Mouse (Mus musculus) lung, postnatal 0 days (tissue): Measurements from ENCODE around the gene Dbx1. TPM values are rescaled to one million over a fixed set of nuclear protein-coding genes. Genes with fewer than 3 reads are reported as not detected.
A peak's percentile ranks its signal among the peaks of the same experiment; 100 is the strongest.

ENCODE experiments used
- ATAC-seq: fragments of 200-750 bp; cut with Nextera tagmentation; 2 replicates; pipeline ENCODE4 v1.8.0; 2017; ENCODE audit warnings: moderate library complexity
- DNase-seq: peaks from one replicate; pipeline ENCODE4 v3.0.0-alpha.2; 2016; ENCODE audit warnings: low spot score
- H3K27ac ChIP-seq: fragments of 300-500 bp; sonication (generic); 2 replicates; pipeline ENCODE4 v1.5.1; 2014; ENCODE audit warnings: antibody characterized with exemption, mild to moderate bottlenecking, low read length, mixed read lengths
- H3K27me3 ChIP-seq: fragments of 300-500 bp; sonication (generic); replicated peaks from 2 replicates; pipeline ENCODE4 v1.6.1; 2014; ENCODE audit warnings: low read length, mixed read lengths; ENCODE audit not compliant: insufficient read depth
- H3K36me3 ChIP-seq: fragments of 300-500 bp; sonication (generic); 2 replicates; pipeline ENCODE4 v1.6.1; 2014; ENCODE audit warnings: low read length, mixed read lengths; ENCODE audit not compliant: insufficient read depth
- H3K4me1 ChIP-seq: fragments of 300-500 bp; sonication (generic); 2 replicates; pipeline ENCODE4 v1.6.1; 2014; ENCODE audit warnings: antibody characterized with exemption, low read depth, low read length, mixed read lengths; ENCODE audit not compliant: insufficient read depth
- H3K4me2 ChIP-seq: fragments of 300-500 bp; sonication (generic); replicated peaks from 2 replicates; pipeline ENCODE4 v1.6.1; 2014; ENCODE audit warnings: low read depth, mild to moderate bottlenecking, low read length, moderate library complexity, mixed read lengths
- H3K4me3 ChIP-seq: fragments of 300-500 bp; sonication (generic); 2 replicates; pipeline ENCODE4 v1.5.1; 2014; ENCODE audit warnings: low read depth, low read length
- H3K9ac ChIP-seq: fragments of 300-500 bp; sonication (generic); replicated peaks from 2 replicates; pipeline ENCODE4 v1.6.1; 2014; ENCODE audit warnings: low read depth, mild to moderate bottlenecking
- H3K9me3 ChIP-seq: fragments of 300-500 bp; sonication (generic); 2 replicates; pipeline ENCODE4 v1.6.1; 2016; ENCODE audit warnings: low read length, mixed read lengths
- CTCF ChIP-seq: IDR thresholded peaks from 2 replicates; pipeline ENCODE4 v1.5.1; 2016; ENCODE audit warnings: antibody characterized with exemption, mild to moderate bottlenecking
- EP300 ChIP-seq: IDR thresholded peaks from 2 replicates; pipeline ENCODE4 v1.6.1; 2016; ENCODE audit warnings: antibody characterized with exemption, mild to moderate bottlenecking, control low read depth
- WGBS: fragments of 180-500 bp; shearing (Covaris S2); extraction: QIAGEN DNeasy Blood & Tissue Kit; methylation state at CpG from one replicate; pipeline ENCODE4 v1.1.7; 2014; 5-methylcytosine and 5-hydroxymethylcytosine counted together
- polyA plus RNA-seq: library from polyadenylated mRNA; unstranded; fragments of >200 nt; fragmentation: Nextera tagmentation; extraction: Ambion mirVana; gene quantifications from 2 replicates; pipeline ENCODE4 v1.2.1, GENCODE M21; 2015

Dbx1 gene
- polyA plus RNA-seq, 1 experiment from 2014 or later: not detected

GRCm38 (mm10) chr7:49597776-49598175 lies 38.9 kb downstream of the Dbx1 start:
- TF ChIP-seq CTCF (no peak), EP300 (no peak)
- Histone ChIP-seq H3K4me2 (no peak overlapping the region), H3K9ac (no peak overlapping the region), H3K9me3 (no peaks in the 10 kb centered on the region), H3K36me3 (peaks cover 29% of the 10 kb centered on the region; the same call in 1 of the 2 replicates), H3K27me3 (no peaks in the 10 kb centered on the region), H3K4me3 (no peak overlapping the region), H3K27ac (no peak overlapping the region), H3K4me1 (no peaks in the 10 kb centered on the region)
- DNase-seq: no peak
- no peak for ATAC-seq
- 70% methylated on average over 3 of the region's 3 CpGs for WGBS

GRCm38 (mm10) chr7:49589635-49590034 lies 47.0 kb downstream of the Dbx1 start:
- TF ChIP-seq EP300: no peak
- no peak for TF ChIP-seq CTCF
- Histone ChIP-seq H3K4me2 (no peak overlapping the region), H3K9ac (no peak overlapping the region), H3K4me1 (no peaks in the 10 kb centered on the region), H3K4me3 (no peak overlapping the region), H3K36me3 (peaks cover 23% of the 10 kb centered on the region; the same call in 1 of the 2 replicates), H3K27ac (no peak overlapping the region), H3K27me3 (no peaks in the 10 kb centered on the region), H3K9me3 (no peaks in the 10 kb centered on the region)
- no peak for DNase-seq
- 90% methylated on average over 8 of the region's 8 CpGs for WGBS
- no peak for ATAC-seq

GRCm38 (mm10) chr7:49586530-49587120 lies 50.0 kb downstream of the Dbx1 start:
- 51% methylated on average over 5 of the region's 5 CpGs for WGBS
- Histone ChIP-seq H3K36me3 (peaks cover 12% of the 10 kb centered on the region; the same call in 1 of the 2 replicates), H3K4me3 (no peak overlapping the region), H3K27ac (no peak overlapping the region), H3K9ac (no peak overlapping the region), H3K4me1 (peaks cover 3% of the 10 kb centered on the region; the same call in 1 of the 2 replicates), H3K4me2 (no peak overlapping the region), H3K9me3 (no peaks in the 10 kb centered on the region), H3K27me3 (no peaks in the 10 kb centered on the region)
- ATAC-seq (no peak), DNase-seq (peak; percentile 19)
- TF ChIP-seq CTCF: no peak
- TF ChIP-seq EP300: no peak

- peaks cover 3% of the 10 kb centered on the region; the same call in 1 of the 2 replicates for H3K4me1 ChIP-seq
- H3K27ac ChIP-seq: peak overlapping the region; percentile 59
- H3K4me2 ChIP-seq: no peak overlapping the region
- TF ChIP-seq CTCF: no peak
- no peak for TF ChIP-seq EP300
- 92% methylated on average over 6 of the region's 6 CpGs for WGBS
- no peaks in the 10 kb centered on the region for H3K9me3 ChIP-seq
- DNase-seq (no peak), ATAC-seq (no peak)
- H3K9ac ChIP-seq: no peak overlapping the region
- H3K36me3 ChIP-seq: peaks cover 7% of the 10 kb centered on the region; the same call in 1 of the 2 replicates
- no peak overlapping the region for H3K4me3 ChIP-seq
- no peaks in the 10 kb centered on the region for H3K27me3 ChIP-seq
Observed at GRCm38 (mm10) chr7:49583176-49583575, 53.5 kb downstream of the Dbx1 start.

GRCm38 (mm10) chr7:49582551-49582950 lies 54.1 kb downstream of the Dbx1 start:
- TF ChIP-seq EP300 (peak; percentile 42; the same call in 1 of the 2 replicates), CTCF (no peak)
- Histone ChIP-seq H3K9ac (no peak overlapping the region), H3K4me1 (peaks cover 3% of the 10 kb centered on the region; the same call in 1 of the 2 replicates), H3K36me3 (peaks cover under 1% of the 10 kb centered on the region; the same call in 1 of the 2 replicates), H3K4me2 (no peak overlapping the region), H3K4me3 (no peak overlapping the region), H3K27me3 (no peaks in the 10 kb centered on the region), H3K27ac (peak overlapping the region; percentile 59; the same call in 1 of the 2 replicates), H3K9me3 (no peaks in the 10 kb centered on the region)
- peak; percentile 91 for ATAC-seq
- WGBS: 44% methylated on average over 7 of the region's 7 CpGs
- DNase-seq: peak; percentile 89

- peak; percentile 80 for DNase-seq
- H3K4me2 ChIP-seq: no peak overlapping the region
- H3K9ac ChIP-seq: no peak overlapping the region
- no peaks in the 10 kb centered on the region for H3K9me3 ChIP-seq
- no peaks in the 10 kb centered on the region; the same call in 1 of the 2 replicates for H3K36me3 ChIP-seq
- no peak for TF ChIP-seq EP300
- no peak for TF ChIP-seq CTCF
- 51% methylated on average over 2 of the region's 2 CpGs for WGBS
- no peak overlapping the region for H3K4me3 ChIP-seq
- H3K4me1 ChIP-seq: peaks cover 3% of the 10 kb centered on the region; the same call in 1 of the 2 replicates
- H3K27ac ChIP-seq: peak overlapping the region; percentile 55
- no peaks in the 10 kb centered on the region for H3K27me3 ChIP-seq
- ATAC-seq: peak; percentile 75
Observed at GRCm38 (mm10) chr7:49581951-49582350, 54.7 kb downstream of the Dbx1 start.

Other genes with a start within 250 kb of the Dbx1 start
- gene Htatip2, start 122.3 kb upstream of the Dbx1 start, polyA plus RNA-seq: 14.9 and 17.7 TPM in 2 replicates
- gene Prmt3, start 141.5 kb upstream of the Dbx1 start, polyA plus RNA-seq: 15.9 and 17.1 TPM in 2 replicates